Mouse (Mus musculus): ENCODE measurements around the gene Ackr4.

Gene Ackr4

GRCm38 (mm10) chr9:104126833-104127232 lies at the start of gene Ackr4:
TSS of gene Ackr4 (minus strand) at chr9:104126933.
- ATAC-seq (ENCODE audit: low TSS enrichment), result no peak

GRCm38 (mm10) chr9:104172342-104172741 lies 45.6 kb upstream of the Ackr4 start:
- ATAC-seq (ENCODE audit: low TSS enrichment), result no peak

- no peak for ATAC-seq (ENCODE audit: low TSS enrichment)
Measured at GRCm38 (mm10) chr9:104171651-104172050, 44.9 kb upstream of the Ackr4 start.

- no peak for ATAC-seq (ENCODE audit: low TSS enrichment)
Measured at GRCm38 (mm10) chr9:104169986-104170385, 43.3 kb upstream of the Ackr4 start.

- ATAC-seq (ENCODE audit: low TSS enrichment), result no peak
Measured at GRCm38 (mm10) chr9:104165926-104166325, 39.2 kb upstream of the Ackr4 start.

GRCm38 (mm10) chr9:104164194-104164593 lies 37.5 kb upstream of the Ackr4 start:
- no peak for ATAC-seq (ENCODE audit: low TSS enrichment)

GRCm38 (mm10) chr9:104161117-104161516 lies 34.4 kb upstream of the Ackr4 start:
- no peak for ATAC-seq (ENCODE audit: low TSS enrichment)

GRCm38 (mm10) chr9:104157291-104157690 lies 30.6 kb upstream of the Ackr4 start:
- no peak for ATAC-seq (ENCODE audit: low TSS enrichment)

GRCm38 (mm10) chr9:104156506-104156905 lies 29.8 kb upstream of the Ackr4 start:
- ATAC-seq (ENCODE audit: low TSS enrichment), result no peak

GRCm38 (mm10) chr9:104155100-104155715 lies 28.5 kb upstream of the Ackr4 start:
- ATAC-seq (ENCODE audit: low TSS enrichment), result peak; percentile 57; the same call in 1 of the 2 replicates

GRCm38 (mm10) chr9:104152121-104152520 lies 25.4 kb upstream of the Ackr4 start:
- ATAC-seq (ENCODE audit: low TSS enrichment), result no peak

- ATAC-seq (ENCODE audit: low TSS enrichment), result no peak
Measured at GRCm38 (mm10) chr9:104148969-104149368, 22.2 kb upstream of the Ackr4 start.

GRCm38 (mm10) chr9:104146683-104147082 lies 19.9 kb upstream of the Ackr4 start:
- no peak for ATAC-seq (ENCODE audit: low TSS enrichment)

GRCm38 (mm10) chr9:104144314-104144996 lies 17.7 kb upstream of the Ackr4 start:
- ATAC-seq (ENCODE audit: low TSS enrichment), result no peak

- no peak for ATAC-seq (ENCODE audit: low TSS enrichment)
Measured at GRCm38 (mm10) chr9:104142805-104143204, 16.1 kb upstream of the Ackr4 start.

GRCm38 (mm10) chr9:104140351-104140750 lies 13.6 kb upstream of the Ackr4 start:
- no peak for ATAC-seq (ENCODE audit: low TSS enrichment)

GRCm38 (mm10) chr9:104130141-104130755 lies 3.5 kb upstream of the Ackr4 start:
- ATAC-seq (ENCODE audit: low TSS enrichment), result no peak

- peak; percentile 81 for ATAC-seq (ENCODE audit: low TSS enrichment)
Measured at GRCm38 (mm10) chr9:104128110-104128509, 1.4 kb upstream of the Ackr4 start.

GRCm38 (mm10) chr9:104123622-104124021 lies 3.1 kb downstream of the Ackr4 start:
- ATAC-seq (ENCODE audit: low TSS enrichment), result no peak

GRCm38 (mm10) chr9:104123101-104123500 lies 3.6 kb downstream of the Ackr4 start:
- ATAC-seq (ENCODE audit: low TSS enrichment), result no peak

- ATAC-seq (ENCODE audit: low TSS enrichment), result no peak
Measured at GRCm38 (mm10) chr9:104109151-104109550, 17.6 kb downstream of the Ackr4 start.

- ATAC-seq (ENCODE audit: low TSS enrichment), result no peak
Measured at GRCm38 (mm10) chr9:104108571-104109143, 18.1 kb downstream of the Ackr4 start.

- no peak for ATAC-seq (ENCODE audit: low TSS enrichment)
Measured at GRCm38 (mm10) chr9:104107482-104107881, 19.3 kb downstream of the Ackr4 start.
